Mouse (Mus musculus): ENCODE measurements around the gene Rerg. TPM values are rescaled to one million over a fixed set of nuclear protein-coding genes. Genes with fewer than 3 reads are reported as not detected.

The Rerg gene
- polyA plus RNA-seq, 1 experiment from 2014 or later = 24.9 TPM

- Histone ChIP-seq H3K9ac (ENCODE audit: low read length) (no peak overlapping the region), H3K27ac (ENCODE audit: low read length) (no peak overlapping the region), H3K36me3 (ENCODE audit: control insufficient read depth, insufficient read depth, low read length) (no peaks in the 10 kb centered on the region), H3K4me2 (ENCODE audit: low read depth, low read length) (no peak overlapping the region), H3K4me1 (replicated peaks; ENCODE audit: control insufficient read depth, insufficient read depth, low read length) (no peaks in the 10 kb centered on the region), H3K27me3 (ENCODE audit: control insufficient read depth, insufficient read depth, low read depth, low read length) (no peaks in the 10 kb centered on the region), H3K9me3 (ENCODE audit: control insufficient read depth, low read length) (no peaks in the 10 kb centered on the region), H3K4me3 (ENCODE audit: low read length) (no peak overlapping the region)
- 87% methylated on average over 13 of the region's 13 CpGs for WGBS
- no peak for ATAC-seq (ENCODE audit: low read depth)
These were observed 93.6 kb downstream of the Rerg start for GRCm38 (mm10) chr6:137076731-137077130.

- Histone ChIP-seq H3K9ac (ENCODE audit: low read length) (no peak overlapping the region), H3K36me3 (ENCODE audit: control insufficient read depth, insufficient read depth, low read length) (no peaks in the 10 kb centered on the region), H3K27ac (ENCODE audit: low read length) (no peak overlapping the region), H3K4me3 (ENCODE audit: low read length) (no peak overlapping the region), H3K9me3 (ENCODE audit: control insufficient read depth, low read length) (no peaks in the 10 kb centered on the region), H3K27me3 (ENCODE audit: control insufficient read depth, insufficient read depth, low read depth, low read length) (no peaks in the 10 kb centered on the region), H3K4me2 (ENCODE audit: low read depth, low read length) (no peak overlapping the region), H3K4me1 (replicated peaks; ENCODE audit: control insufficient read depth, insufficient read depth, low read length) (no peaks in the 10 kb centered on the region)
- ATAC-seq (ENCODE audit: low read depth) = no peak
- WGBS = 66% methylated on average over 6 of the region's 6 CpGs
These were observed 94.1 kb downstream of the Rerg start for GRCm38 (mm10) chr6:137076225-137076624.

GRCm38 (mm10) chr6:137072256-137072655, 98.0 kb downstream of the Rerg start:
- 52% methylated on average over 8 of the region's 8 CpGs for WGBS
- no peaks in the 10 kb centered on the region for H3K36me3 ChIP-seq (ENCODE audit: control insufficient read depth, insufficient read depth, low read length)
- ATAC-seq (ENCODE audit: low read depth) = no peak
- no peak overlapping the region for H3K4me3 ChIP-seq (ENCODE audit: low read length)
- H3K27ac ChIP-seq (ENCODE audit: low read length) = no peak overlapping the region
- H3K27me3 ChIP-seq (ENCODE audit: control insufficient read depth, insufficient read depth, low read depth, low read length) = no peaks in the 10 kb centered on the region
- H3K4me2 ChIP-seq (ENCODE audit: low read depth, low read length) = no peak overlapping the region
- H3K9me3 ChIP-seq (ENCODE audit: control insufficient read depth, low read length) = no peaks in the 10 kb centered on the region
- no peaks in the 10 kb centered on the region for H3K4me1 ChIP-seq (replicated peaks; ENCODE audit: control insufficient read depth, insufficient read depth, low read length)
- no peak overlapping the region for H3K9ac ChIP-seq (ENCODE audit: low read length)

GRCm38 (mm10) chr6:137071466-137071865, 98.8 kb downstream of the Rerg start:
- Histone ChIP-seq H3K4me3 (ENCODE audit: low read length) (no peak overlapping the region), H3K9ac (ENCODE audit: low read length) (no peak overlapping the region), H3K4me1 (replicated peaks; ENCODE audit: control insufficient read depth, insufficient read depth, low read length) (no peaks in the 10 kb centered on the region), H3K36me3 (ENCODE audit: control insufficient read depth, insufficient read depth, low read length) (no peaks in the 10 kb centered on the region), H3K27me3 (ENCODE audit: control insufficient read depth, insufficient read depth, low read depth, low read length) (no peaks in the 10 kb centered on the region), H3K9me3 (ENCODE audit: control insufficient read depth, low read length) (no peaks in the 10 kb centered on the region), H3K27ac (ENCODE audit: low read length) (no peak overlapping the region), H3K4me2 (ENCODE audit: low read depth, low read length) (no peak overlapping the region)
- ATAC-seq (ENCODE audit: low read depth) = no peak
- 69% methylated on average over 9 of the region's 9 CpGs for WGBS

- 62% methylated on average over 7 of the region's 7 CpGs for WGBS
- no peak overlapping the region for H3K4me3 ChIP-seq (ENCODE audit: low read length)
- no peaks in the 10 kb centered on the region for H3K27me3 ChIP-seq (ENCODE audit: control insufficient read depth, insufficient read depth, low read depth, low read length)
- H3K36me3 ChIP-seq (ENCODE audit: control insufficient read depth, insufficient read depth, low read length) = no peaks in the 10 kb centered on the region
- no peaks in the 10 kb centered on the region for H3K4me1 ChIP-seq (replicated peaks; ENCODE audit: control insufficient read depth, insufficient read depth, low read length)
- no peak overlapping the region for H3K4me2 ChIP-seq (ENCODE audit: low read depth, low read length)
- no peak for ATAC-seq (ENCODE audit: low read depth)
- H3K9ac ChIP-seq (ENCODE audit: low read length) = no peak overlapping the region
- H3K27ac ChIP-seq (ENCODE audit: low read length) = no peak overlapping the region
- H3K9me3 ChIP-seq (ENCODE audit: control insufficient read depth, low read length) = no peaks in the 10 kb centered on the region
These were observed 104.8 kb downstream of the Rerg start for GRCm38 (mm10) chr6:137065506-137065905.

GRCm38 (mm10) chr6:137064786-137065185, 105.5 kb downstream of the Rerg start:
- Histone ChIP-seq H3K4me3 (ENCODE audit: low read length) (no peak overlapping the region), H3K27ac (ENCODE audit: low read length) (no peak overlapping the region), H3K36me3 (ENCODE audit: control insufficient read depth, insufficient read depth, low read length) (no peaks in the 10 kb centered on the region), H3K4me2 (ENCODE audit: low read depth, low read length) (no peak overlapping the region), H3K9me3 (ENCODE audit: control insufficient read depth, low read length) (no peaks in the 10 kb centered on the region), H3K27me3 (ENCODE audit: control insufficient read depth, insufficient read depth, low read depth, low read length) (no peaks in the 10 kb centered on the region), H3K4me1 (replicated peaks; ENCODE audit: control insufficient read depth, insufficient read depth, low read length) (no peaks in the 10 kb centered on the region), H3K9ac (ENCODE audit: low read length) (no peak overlapping the region)
- 87% methylated on average over 14 of the region's 14 CpGs for WGBS
- no peak for ATAC-seq (ENCODE audit: low read depth)

GRCm38 (mm10) chr6:137063239-137063940, 106.9 kb downstream of the Rerg start:
- Histone ChIP-seq H3K36me3 (ENCODE audit: control insufficient read depth, insufficient read depth, low read length) (no peaks in the 10 kb centered on the region), H3K27me3 (ENCODE audit: control insufficient read depth, insufficient read depth, low read depth, low read length) (no peaks in the 10 kb centered on the region), H3K4me3 (ENCODE audit: low read length) (no peak overlapping the region), H3K4me1 (replicated peaks; ENCODE audit: control insufficient read depth, insufficient read depth, low read length) (no peaks in the 10 kb centered on the region), H3K4me2 (ENCODE audit: low read depth, low read length) (no peak overlapping the region), H3K27ac (ENCODE audit: low read length) (no peak overlapping the region), H3K9ac (ENCODE audit: low read length) (no peak overlapping the region), H3K9me3 (ENCODE audit: control insufficient read depth, low read length) (no peaks in the 10 kb centered on the region)
- 51% methylated on average over 10 of the region's 10 CpGs for WGBS
- no peak for ATAC-seq (ENCODE audit: low read depth)

GRCm38 (mm10) chr6:137061880-137062531, 108.3 kb downstream of the Rerg start:
- Histone ChIP-seq H3K9ac (ENCODE audit: low read length) (no peak overlapping the region), H3K27ac (ENCODE audit: low read length) (no peak overlapping the region), H3K4me1 (replicated peaks; ENCODE audit: control insufficient read depth, insufficient read depth, low read length) (no peaks in the 10 kb centered on the region), H3K4me3 (ENCODE audit: low read length) (no peak overlapping the region), H3K9me3 (ENCODE audit: control insufficient read depth, low read length) (no peaks in the 10 kb centered on the region), H3K27me3 (ENCODE audit: control insufficient read depth, insufficient read depth, low read depth, low read length) (no peaks in the 10 kb centered on the region), H3K36me3 (ENCODE audit: control insufficient read depth, insufficient read depth, low read length) (no peaks in the 10 kb centered on the region), H3K4me2 (ENCODE audit: low read depth, low read length) (no peak overlapping the region)
- ATAC-seq (ENCODE audit: low read depth) = no peak
- 85% methylated on average over 18 of the region's 18 CpGs for WGBS

GRCm38 (mm10) chr6:137060595-137060994, 109.7 kb downstream of the Rerg start:
- Histone ChIP-seq H3K9me3 (ENCODE audit: control insufficient read depth, low read length) (no peaks in the 10 kb centered on the region), H3K27ac (ENCODE audit: low read length) (no peak overlapping the region), H3K9ac (ENCODE audit: low read length) (no peak overlapping the region), H3K36me3 (ENCODE audit: control insufficient read depth, insufficient read depth, low read length) (no peaks in the 10 kb centered on the region; the same call in 1 of the 2 replicates), H3K27me3 (ENCODE audit: control insufficient read depth, insufficient read depth, low read depth, low read length) (no peaks in the 10 kb centered on the region), H3K4me1 (replicated peaks; ENCODE audit: control insufficient read depth, insufficient read depth, low read length) (no peaks in the 10 kb centered on the region), H3K4me3 (ENCODE audit: low read length) (no peak overlapping the region), H3K4me2 (ENCODE audit: low read depth, low read length) (no peak overlapping the region)
- WGBS = 69% methylated on average over 5 of the region's 5 CpGs
- ATAC-seq (ENCODE audit: low read depth) = no peak

All from lung, embryonic 16.5 days (tissue).